Mouse (Mus musculus): Measurements from ENCODE around the gene Syna. TPM values are rescaled to one million over a fixed set of nuclear protein-coding genes. Genes with fewer than 3 reads are reported as not detected.

Gene Syna
- polyA plus RNA-seq, 1 experiment from 2014 or later, result 0.32 TPM

- WGBS, result 89% methylated on average over 7 of the region's 7 CpGs
- no peaks in the 10 kb centered on the region for H3K27me3 ChIP-seq
- no peak overlapping the region for H3K4me3 ChIP-seq (replicated peaks)
- peaks cover 61% of the 10 kb centered on the region for H3K36me3 ChIP-seq
- no peak for ATAC-seq (replicated peaks; ENCODE audit: low FRiP score)
- no peak overlapping the region for H3K27ac ChIP-seq
- H3K4me1 ChIP-seq, result no peaks in the 10 kb centered on the region
- no peaks in the 10 kb centered on the region for H3K9me3 ChIP-seq (replicated peaks)
- H3K4me2 ChIP-seq, result no peak overlapping the region
- H3K9ac ChIP-seq, result no peak overlapping the region
Observed at GRCm38 (mm10) chr5:134521806-134522205, 38.2 kb downstream of the Syna start.

- H3K36me3 ChIP-seq, result peaks cover 66% of the 10 kb centered on the region
- ATAC-seq (replicated peaks; ENCODE audit: low FRiP score), result no peak
- H3K9me3 ChIP-seq (replicated peaks), result no peaks in the 10 kb centered on the region
- no peaks in the 10 kb centered on the region for H3K4me1 ChIP-seq
- H3K4me2 ChIP-seq, result no peak overlapping the region
- H3K4me3 ChIP-seq (replicated peaks), result no peak overlapping the region
- no peaks in the 10 kb centered on the region for H3K27me3 ChIP-seq
- WGBS, result 91% methylated on average over 2 of the region's 2 CpGs
- no peak overlapping the region for H3K27ac ChIP-seq
- no peak overlapping the region for H3K9ac ChIP-seq
Observed at GRCm38 (mm10) chr5:134521131-134521530, 38.8 kb downstream of the Syna start.

GRCm38 (mm10) chr5:134520120-134520519, 39.9 kb downstream of the Syna start:
- no peak overlapping the region for H3K27ac ChIP-seq
- ATAC-seq (replicated peaks; ENCODE audit: low FRiP score), result no peak
- H3K9ac ChIP-seq, result no peak overlapping the region
- H3K9me3 ChIP-seq (replicated peaks), result no peaks in the 10 kb centered on the region
- H3K4me2 ChIP-seq, result no peak overlapping the region
- no peaks in the 10 kb centered on the region for H3K27me3 ChIP-seq
- WGBS, result 92% methylated on average over 4 of the region's 4 CpGs
- H3K4me1 ChIP-seq, result no peaks in the 10 kb centered on the region
- H3K4me3 ChIP-seq (replicated peaks), result no peak overlapping the region
- H3K36me3 ChIP-seq, result peaks cover 71% of the 10 kb centered on the region

GRCm38 (mm10) chr5:134519471-134519870, 40.5 kb downstream of the Syna start:
- Histone ChIP-seq H3K27ac (no peak overlapping the region), H3K9me3 (replicated peaks) (no peaks in the 10 kb centered on the region), H3K4me1 (no peaks in the 10 kb centered on the region), H3K4me2 (no peak overlapping the region), H3K4me3 (replicated peaks) (no peak overlapping the region), H3K36me3 (peaks cover 77% of the 10 kb centered on the region), H3K9ac (no peak overlapping the region), H3K27me3 (no peaks in the 10 kb centered on the region)
- WGBS, result 95% methylated on average over 5 of the region's 5 CpGs
- ATAC-seq (replicated peaks; ENCODE audit: low FRiP score), result no peak

GRCm38 (mm10) chr5:134512086-134512485, 47.9 kb downstream of the Syna start:
- Histone ChIP-seq H3K27me3 (no peaks in the 10 kb centered on the region), H3K4me3 (replicated peaks) (no peak overlapping the region), H3K9ac (no peak overlapping the region), H3K4me2 (no peak overlapping the region), H3K27ac (no peak overlapping the region), H3K4me1 (no peaks in the 10 kb centered on the region), H3K9me3 (replicated peaks) (no peaks in the 10 kb centered on the region), H3K36me3 (peaks cover 87% of the 10 kb centered on the region)
- 61% methylated on average over 5 of the region's 5 CpGs for WGBS
- no peak for ATAC-seq (replicated peaks; ENCODE audit: low FRiP score)

- 91% methylated on average over 5 of the region's 5 CpGs for WGBS
Observed at GRCm38 (mm10) chr5:134510266-134510665, 49.7 kb downstream of the Syna start.

GRCm38 (mm10) chr5:134508965-134509364, 51.0 kb downstream of the Syna start:
- Histone ChIP-seq H3K27me3 (no peaks in the 10 kb centered on the region), H3K9ac (no peak overlapping the region), H3K4me3 (replicated peaks) (no peak overlapping the region), H3K9me3 (replicated peaks) (no peaks in the 10 kb centered on the region), H3K4me1 (no peaks in the 10 kb centered on the region), H3K27ac (no peak overlapping the region), H3K4me2 (no peak overlapping the region), H3K36me3 (peaks cover 71% of the 10 kb centered on the region)
- 82% methylated on average over 5 of the region's 5 CpGs for WGBS
- ATAC-seq (replicated peaks; ENCODE audit: low FRiP score), result no peak

More at GRCm38 (mm10) chr5:134510266-134510665, 49.7 kb downstream of the Syna start:
- Histone ChIP-seq H3K4me1 (no peaks in the 10 kb centered on the region), H3K36me3 (peaks cover 74% of the 10 kb centered on the region), H3K27me3 (no peaks in the 10 kb centered on the region), H3K4me2 (no peak overlapping the region), H3K9ac (no peak overlapping the region), H3K9me3 (replicated peaks) (no peaks in the 10 kb centered on the region), H3K4me3 (replicated peaks) (no peak overlapping the region), H3K27ac (no peak overlapping the region)
- ATAC-seq (replicated peaks; ENCODE audit: low FRiP score), result no peak

Small RNA genes within 50 kb of the gene (microRNA-seq; reads per million reads assigned to microRNA genes)
- gene Mir7228, result not detected

Other genes with a start within 250 kb of the Syna start
- gene Gtf2i, start 245.4 kb downstream of the Syna start, polyA plus RNA-seq (2015; fragmentation: Nextera tagmentation; extraction: Ambion mirVana), result 196 and 197 TPM in 2 replicates
- gene Gtf2ird1, start 103.5 kb downstream of the Syna start, polyA plus RNA-seq (2015; fragmentation: Nextera tagmentation; extraction: Ambion mirVana), result 77.5 and 84.3 TPM in 2 replicates
- 3.9 and 4.2 TPM in 2 replicates for gene Clip2, start 7.7 kb downstream of the Syna start, polyA plus RNA-seq (2015; fragmentation: Nextera tagmentation; extraction: Ambion mirVana)
- 292 and 299 TPM in 2 replicates for gene Rfc2, start 21.2 kb upstream of the Syna start, polyA plus RNA-seq (2015; fragmentation: Nextera tagmentation; extraction: Ambion mirVana)
- gene Lat2, start 54.9 kb upstream of the Syna start, polyA plus RNA-seq (2015; fragmentation: Nextera tagmentation; extraction: Ambion mirVana), result 3.2 and 3.4 TPM in 2 replicates
- gene Eif4h, start 79.3 kb upstream of the Syna start, polyA plus RNA-seq (2015; fragmentation: Nextera tagmentation; extraction: Ambion mirVana), result 435 and 459 TPM in 2 replicates
- 4.9 and 5.9 TPM in 2 replicates for gene Limk1, start 128.4 kb upstream of the Syna start, polyA plus RNA-seq (2015; fragmentation: Nextera tagmentation; extraction: Ambion mirVana)
- gene Eln, start 187.2 kb upstream of the Syna start, polyA plus RNA-seq (2015; fragmentation: Nextera tagmentation; extraction: Ambion mirVana), result 81.4 and 99.6 TPM in 2 replicates